Comparison of ENCODE assay signal across 9 mouse cellular contexts in the genomic region with DNA sequence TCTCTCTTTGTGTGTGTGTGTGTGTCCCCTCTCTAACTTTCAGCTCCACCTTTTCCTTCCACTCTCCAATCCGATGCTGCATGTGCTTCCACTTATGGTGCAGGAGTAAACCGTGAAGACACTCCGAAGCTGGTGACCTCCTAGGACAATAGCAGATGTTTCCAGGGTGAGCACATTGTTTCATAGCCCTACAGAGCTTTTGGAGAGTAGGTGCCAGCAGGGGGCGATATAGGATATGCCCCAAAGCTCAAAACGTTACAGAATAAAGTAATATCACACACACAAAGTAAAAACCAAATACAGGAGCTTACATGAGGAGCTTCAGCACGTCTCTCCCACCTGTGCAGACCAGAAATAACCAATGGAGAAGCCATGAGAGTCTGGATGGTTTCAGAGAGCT. TPM values are rescaled to one million over a fixed set of nuclear protein-coding genes. Genes with fewer than 3 reads are reported as not detected.
DNase-seq lines count a peak whose midpoint lies in the region; ATAC-seq lines count a peak whose summit lies in the region.
"Had no signal": no experiment of that assay in that cellular context is flagged by ENCODE, and none has a peak within 500 bp of the region (broad histone marks: within the 10 kb centered on the region; RNA-seq: fewer than 3 reads in every experiment).

No protein-coding gene starts in this region.

- no peak overlapping the region for H3K9ac ChIP-seq in hindbrain, embryonic 11.5 days (ENCODE audit: low read depth, low read length)
- H3K9ac ChIP-seq in hindbrain, embryonic 12.5 days: no peak overlapping the region

- no peaks in the 10 kb centered on the region for H3K27me3 ChIP-seq in hindbrain, embryonic 11.5 days (ENCODE audit: control insufficient read depth, insufficient read depth, low read length)
- no peaks in the 10 kb centered on the region for H3K27me3 ChIP-seq in hindbrain, embryonic 12.5 days

- H3K36me3 ChIP-seq in hindbrain, embryonic 11.5 days (ENCODE audit: control insufficient read depth, insufficient read depth, low read length): no peaks in the 10 kb centered on the region
- H3K36me3 ChIP-seq in hindbrain, embryonic 12.5 days: no peaks in the 10 kb centered on the region

- no peak overlapping the region for H3K27ac ChIP-seq in hindbrain, embryonic 11.5 days (ENCODE audit: low read depth, low read length)
- H3K27ac ChIP-seq in hindbrain, embryonic 12.5 days: no peak overlapping the region

- H3K4me3 ChIP-seq in hindbrain, embryonic 11.5 days (ENCODE audit: low read depth, low read length): no peak overlapping the region
- no peak overlapping the region for H3K4me3 ChIP-seq in hindbrain, embryonic 12.5 days

- no peaks in the 10 kb centered on the region for H3K4me1 ChIP-seq in hindbrain, embryonic 11.5 days (replicated peaks; ENCODE audit: control insufficient read depth, insufficient read depth, low read length)
- no peaks in the 10 kb centered on the region for H3K4me1 ChIP-seq in hindbrain, embryonic 12.5 days

- ATAC-seq in hindbrain, embryonic 11.5 days (ENCODE audit: low FRiP score): no peak
- ATAC-seq in hindbrain, embryonic 12.5 days (ENCODE audit: low FRiP score): no peak
- ATAC-seq in neutrophil, adult 5-6 weeks (ENCODE audit: extremely low read depth, insufficient number of reproducible peaks, low FRiP score, poor library complexity, severe bottlenecking): peak; percentile 64; the same call in 1 of the 2 replicates
- no peak for ATAC-seq in erythroid progenitor cell, adult 5-6 weeks (replicated peaks; ENCODE audit: low FRiP score, poor library complexity, severe bottlenecking)

- DNase-seq in hindbrain, embryonic 11.5 days (ENCODE audit: low spot score): peak; percentile 45
- peak; percentile 81 to 82 for DNase-seq in B cell, adult 2 months
- DNase-seq in ZHBTc4 (ENCODE audit: low read depth, low spot score): peak; percentile 81
- DNase-seq in gonadal fat pad, adult 2 months (ENCODE audit: low read depth): peak; percentile 13
- DNase-seq in layer of hippocampus, adult 9-11 months: peak; percentile 28

- no peak overlapping the region for H3K4me2 ChIP-seq in hindbrain, embryonic 11.5 days (replicated peaks; ENCODE audit: low read depth, low read length)
- H3K4me2 ChIP-seq in hindbrain, embryonic 12.5 days (replicated peaks): no peak overlapping the region

- 39% methylated on average over 6 of the region's 6 CpGs for WGBS in hindbrain, embryonic 11.5 days
- WGBS in hindbrain, embryonic 12.5 days: 36% methylated on average over 6 of the region's 6 CpGs

- no peaks in the 10 kb centered on the region for H3K9me3 ChIP-seq in hindbrain, embryonic 11.5 days (ENCODE audit: control insufficient read depth, low read length)
- H3K9me3 ChIP-seq in hindbrain, embryonic 12.5 days (replicated peaks): no peaks in the 10 kb centered on the region

RNA-seq across cellular contexts. Expression of gene Igll1, which starts 8.9 kb away (rescaled TPM):
- polyA plus RNA-seq in hindbrain, embryonic 11.5 days (2014; fragmentation: Nextera tagmentation; extraction: Ambion mirVana): not detected in 2 replicates
- polyA plus RNA-seq in hindbrain, embryonic 12.5 days (2016; fragmentation: Nextera tagmentation; extraction: Ambion mirVana): not detected in 2 replicates
- polyA plus RNA-seq in gonadal fat pad, adult 2 months (2012; rRNA removed): 0.14 TPM in 1 of 2 replicates, not detected in the other
- total RNA-seq in neutrophil, adult 5-6 weeks (2017): 0.23 TPM in 1 of 2 replicates, not detected in the other
- total RNA-seq in erythroid progenitor cell, adult 5-6 weeks (2015; ENCODE audit: low replicate concordance): 46.9 and 57.8 TPM in 2 replicates
- 2.7 and 10.8 TPM in 2 replicates for total RNA-seq in erythroid progenitor cell, adult 5-6 weeks (2017; ENCODE audit: low replicate concordance)

RNA-seq across cellular contexts. Expression of gene Top3b, which starts 15.7 kb away (rescaled TPM):
- polyA plus RNA-seq in hindbrain, embryonic 11.5 days (2014; fragmentation: Nextera tagmentation; extraction: Ambion mirVana): 56.9 and 57.9 TPM in 2 replicates
- polyA plus RNA-seq in hindbrain, embryonic 12.5 days (2016; fragmentation: Nextera tagmentation; extraction: Ambion mirVana): 74.2 and 81.7 TPM in 2 replicates
- 69.1 and 76.1 TPM in 2 replicates for polyA plus RNA-seq in gonadal fat pad, adult 2 months (2012; rRNA removed)
- 92.3 and 107 TPM in 2 replicates for total RNA-seq in neutrophil, adult 5-6 weeks (2017)
- total RNA-seq in erythroid progenitor cell, adult 5-6 weeks (2015; ENCODE audit: low replicate concordance): 18.0 and 33.5 TPM in 2 replicates
- 11.9 and 24.3 TPM in 2 replicates for total RNA-seq in erythroid progenitor cell, adult 5-6 weeks (2017; ENCODE audit: low replicate concordance)

RNA-seq across cellular contexts. Expression of gene Vpreb1, which starts 15.8 kb away (rescaled TPM):
- 1.1 and 2.2 TPM in 2 replicates for polyA plus RNA-seq in hindbrain, embryonic 11.5 days (2014; fragmentation: Nextera tagmentation; extraction: Ambion mirVana)
- 1.6 and 2.5 TPM in 2 replicates for polyA plus RNA-seq in hindbrain, embryonic 12.5 days (2016; fragmentation: Nextera tagmentation; extraction: Ambion mirVana)
- polyA plus RNA-seq in gonadal fat pad, adult 2 months (2012; rRNA removed): 2.6 and 2.7 TPM in 2 replicates
- total RNA-seq in neutrophil, adult 5-6 weeks (2017): not detected in 2 replicates
- 19.1 and 29.8 TPM in 2 replicates for total RNA-seq in erythroid progenitor cell, adult 5-6 weeks (2015; ENCODE audit: low replicate concordance)
- 8.5 and 11.7 TPM in 2 replicates for total RNA-seq in erythroid progenitor cell, adult 5-6 weeks (2017; ENCODE audit: low replicate concordance)

RNA-seq across cellular contexts. Expression of gene Spag6l, which starts 25.6 kb away (rescaled TPM):
- 7.0 and 7.2 TPM in 2 replicates for polyA plus RNA-seq in hindbrain, embryonic 11.5 days (2014; fragmentation: Nextera tagmentation; extraction: Ambion mirVana)
- 7.5 and 8.6 TPM in 2 replicates for polyA plus RNA-seq in hindbrain, embryonic 12.5 days (2016; fragmentation: Nextera tagmentation; extraction: Ambion mirVana)
- polyA plus RNA-seq in gonadal fat pad, adult 2 months (2012; rRNA removed): 1.5 and 3.0 TPM in 2 replicates
- total RNA-seq in neutrophil, adult 5-6 weeks (2017): 1.6 and 2.1 TPM in 2 replicates
- total RNA-seq in erythroid progenitor cell, adult 5-6 weeks (2015; ENCODE audit: low replicate concordance): not detected in 2 replicates
- total RNA-seq in erythroid progenitor cell, adult 5-6 weeks (2017; ENCODE audit: low replicate concordance): 3.6 TPM in 1 of 2 replicates, not detected in the other
- polyA plus RNA-seq: liver, embryonic 16.5 days had no signal

RNA-seq across cellular contexts. Expression of gene Ppm1f, which starts 41.4 kb away (rescaled TPM):
- 10.9 and 17.6 TPM in 2 replicates for polyA plus RNA-seq in hindbrain, embryonic 11.5 days (2014; fragmentation: Nextera tagmentation; extraction: Ambion mirVana)
- 36.3 and 37.9 TPM in 2 replicates for polyA plus RNA-seq in hindbrain, embryonic 12.5 days (2016; fragmentation: Nextera tagmentation; extraction: Ambion mirVana)
- polyA plus RNA-seq in gonadal fat pad, adult 2 months (2012; rRNA removed): 13.8 and 17.1 TPM in 2 replicates
- 9.3 and 12.5 TPM in 2 replicates for total RNA-seq in neutrophil, adult 5-6 weeks (2017)
- 1.7 and 1.8 TPM in 2 replicates for total RNA-seq in erythroid progenitor cell, adult 5-6 weeks (2015; ENCODE audit: low replicate concordance)
- total RNA-seq in erythroid progenitor cell, adult 5-6 weeks (2017; ENCODE audit: low replicate concordance): 0.30 and 2.7 TPM in 2 replicates

Comparison
In these comparisons a context has a peak if more than half of its experiments do, and no peak if none do; other contexts are left out.
1. DNase-seq: peak in every context shown above with its lines; median percentile 82 in B cell, adult 2 months; 81 in ZHBTc4; 45 in hindbrain, embryonic 11.5 days; 28 in layer of hippocampus, adult 9-11 months; 13 in gonadal fat pad, adult 2 months.